Mouse (Mus musculus): ENCODE results near the gene Muc1. TPM values are rescaled to one million over a fixed set of nuclear protein-coding genes. Genes with fewer than 3 reads are reported as not detected.

Gene Muc1
- total and polyA plus RNA-seq, 3 experiments = 0.09 to 0.60 (median 0.38) TPM

GRCm38 (mm10) chr3:89260211-89260610 is 31.4 kb downstream of the Muc1 start:
- no peak for TF ChIP-seq MXI1 (IDR thresholded peaks at IDR 0.05; ENCODE audit: low read depth, low read length)
- 0 out of 2 replicates have a peak, but pooled peaks have one; percentile 28 for TF ChIP-seq IRF4 (IDR thresholded peaks at IDR 0.05; ENCODE audit: low read depth, low read length)
- 0 out of 2 replicates have a peak, but pooled peaks have one; percentile 10 for TF ChIP-seq ETS1 (conservative IDR thresholded peaks at IDR 0.05; ENCODE audit: low read depth, low read length)
- TF ChIP-seq RCOR1 (conservative IDR thresholded peaks at IDR 0.05; ENCODE audit: low read depth, low read length) = no peak
- TF ChIP-seq ZC3H11A (IDR thresholded peaks at IDR 0.05; ENCODE audit: low read depth, low read length) = no peak
- no peak for TF ChIP-seq ZMIZ1 (IDR thresholded peaks at IDR 0.05; ENCODE audit: low read depth, low read length)
- TF ChIP-seq MAFK (IDR thresholded peaks at IDR 0.05; ENCODE audit: insufficient replicate concordance, low read length) = no peak
- TF ChIP-seq CHD2 (IDR thresholded peaks at IDR 0.05; ENCODE audit: low read length) = no peak
- no peak for TF ChIP-seq E2F4 (IDR thresholded peaks at IDR 0.05; ENCODE audit: insufficient replicate concordance, low read depth, low read length)
- TF ChIP-seq EP300 (IDR thresholded peaks at IDR 0.05; ENCODE audit: low read length) = peak; percentile 49; the same call in 1 of the 2 replicates
- TF ChIP-seq TCF12 (IDR thresholded peaks at IDR 0.05; ENCODE audit: low read depth, low read length) = no peak
- TF ChIP-seq ZNF384 (IDR thresholded peaks at IDR 0.05; ENCODE audit: low read depth, low read length) = peak; percentile 55; the same call in 1 of the 2 replicates
- TF ChIP-seq POLR2A (IDR thresholded peaks at IDR 0.05; ENCODE audit: low read depth, low read length) = no peak
- no peak for TF ChIP-seq PAX5 (IDR thresholded peaks at IDR 0.05; ENCODE audit: low read length)
- TF ChIP-seq RAD21 (IDR thresholded peaks at IDR 0.05; ENCODE audit: low read depth, low read length) = no peak
- 0 out of 2 replicates have a peak, but pooled peaks have one; percentile 51 for TF ChIP-seq MAZ (IDR thresholded peaks at IDR 0.05; ENCODE audit: low read depth, low read length)
- TF ChIP-seq USF1 (IDR thresholded peaks at IDR 0.05; ENCODE audit: low read depth, low read length) = no peak
- TF ChIP-seq MAX (IDR thresholded peaks at IDR 0.05; ENCODE audit: low read length) = no peak
- no peak for TF ChIP-seq SMC3 (IDR thresholded peaks at IDR 0.05; ENCODE audit: low read depth, low read length)
- no peaks in the 10 kb centered on the region for H3K9me3 ChIP-seq (replicated peaks; ENCODE audit: low read length)
- dilution Hi-C loops (cut with MboI; ENCODE audit: extremely low pct_ligation_motif_present, extremely low pct_unique_long_range_greater_than_20kb, low sequenced_read_pairs) (no loop called here), in situ Hi-C loops (cut with MboI; ENCODE audit: low pct_ligation_motif_present, low pct_unique_long_range_greater_than_20kb, low sequenced_read_pairs) (no loop called here)
- peak overlapping the region; percentile 81 for H3K4me2 ChIP-seq (ENCODE audit: insufficient read depth, low read depth, poor library complexity, severe bottlenecking)
- peaks cover 3% of the 10 kb centered on the region for H3K27me3 ChIP-seq (replicated peaks)
- no peaks in the 10 kb centered on the region for H3K79me2 ChIP-seq (replicated peaks; ENCODE audit: control insufficient read depth, extremely low read depth, insufficient read depth, poor library complexity, severe bottlenecking)
- H3K36me3 ChIP-seq (replicated peaks in 1 of 2; ENCODE audit: control insufficient read depth in 1 of 2, insufficient read depth in 1 of 2, low read length in 1 of 2) = no peaks in the 10 kb centered on the region
- H3K27ac ChIP-seq (ENCODE audit: insufficient read depth, low read depth) = no peak overlapping the region
- H3K4me3 ChIP-seq (replicated peaks in 1 of 3; ENCODE audit: low read depth in 2 of 3, low read length in 2 of 3, poor library complexity in 1 of 3) = no peak overlapping the region
- peaks cover 6 to 19% of the 10 kb centered on the region in 2 experiments for H3K4me1 ChIP-seq (ENCODE audit: control insufficient read depth in 1 of 2, insufficient read depth in 2 of 2)
- no peak for DNase-seq (ENCODE audit: extremely low read depth)
- no peak overlapping the region for H3K9ac ChIP-seq (ENCODE audit: insufficient read depth, low read depth)

GRCm38 (mm10) chr3:89262417-89262816 is 33.6 kb downstream of the Muc1 start:
- DNase-seq (ENCODE audit: extremely low read depth) = no peak
- H3K27ac ChIP-seq (ENCODE audit: insufficient read depth, low read depth) = no peak overlapping the region
- H3K79me2 ChIP-seq (replicated peaks; ENCODE audit: control insufficient read depth, extremely low read depth, insufficient read depth, poor library complexity, severe bottlenecking) = peaks cover 2% of the 10 kb centered on the region; the same call in 1 of the 2 replicates
- peaks cover 6 to 28% of the 10 kb centered on the region in 2 experiments for H3K4me1 ChIP-seq (ENCODE audit: control insufficient read depth in 1 of 2, insufficient read depth in 2 of 2)
- peaks cover 0 to 1% of the 10 kb centered on the region in 2 experiments for H3K36me3 ChIP-seq (replicated peaks in 1 of 2; ENCODE audit: control insufficient read depth in 1 of 2, insufficient read depth in 1 of 2, low read length in 1 of 2)
- no peak overlapping the region for H3K4me3 ChIP-seq (replicated peaks in 1 of 3; ENCODE audit: low read depth in 2 of 3, low read length in 2 of 3, poor library complexity in 1 of 3)
- H3K4me2 ChIP-seq (ENCODE audit: insufficient read depth, low read depth, poor library complexity, severe bottlenecking) = no peak overlapping the region
- no peak overlapping the region for H3K9ac ChIP-seq (ENCODE audit: insufficient read depth, low read depth)
- no peaks in the 10 kb centered on the region for H3K9me3 ChIP-seq (replicated peaks; ENCODE audit: low read length)
- peaks cover 5% of the 10 kb centered on the region for H3K27me3 ChIP-seq (replicated peaks)
- no peak for TF ChIP-seq MAFK (IDR thresholded peaks at IDR 0.05; ENCODE audit: insufficient replicate concordance, low read length)
- TF ChIP-seq E2F4 (IDR thresholded peaks at IDR 0.05; ENCODE audit: insufficient replicate concordance, low read depth, low read length) = no peak
- no peak for TF ChIP-seq ZC3H11A (IDR thresholded peaks at IDR 0.05; ENCODE audit: low read depth, low read length)
- no peak for TF ChIP-seq UBTF (IDR thresholded peaks at IDR 0.05; ENCODE audit: low read depth, low read length)
- no peak for TF ChIP-seq SIN3A (IDR thresholded peaks at IDR 0.05; ENCODE audit: low read length)
- no peak for TF ChIP-seq POLR2A (IDR thresholded peaks at IDR 0.05; ENCODE audit: low read depth, low read length)
- no peak for TF ChIP-seq MXI1 (IDR thresholded peaks at IDR 0.05; ENCODE audit: low read depth, low read length)
- no peak for TF ChIP-seq RAD21 (IDR thresholded peaks at IDR 0.05; ENCODE audit: low read depth, low read length)
- no peak for TF ChIP-seq TCF12 (IDR thresholded peaks at IDR 0.05; ENCODE audit: low read depth, low read length)
- no peak for TF ChIP-seq ELF1 (IDR thresholded peaks at IDR 0.05; ENCODE audit: low read depth, low read length)
- TF ChIP-seq EP300 (IDR thresholded peaks at IDR 0.05; ENCODE audit: low read length) = no peak
- no peak for TF ChIP-seq HCFC1 (IDR thresholded peaks at IDR 0.05; ENCODE audit: low read depth, low read length)
- no peak for TF ChIP-seq IRF4 (IDR thresholded peaks at IDR 0.05; ENCODE audit: low read depth, low read length)
- TF ChIP-seq MAZ (IDR thresholded peaks at IDR 0.05; ENCODE audit: low read depth, low read length) = no peak
- in situ Hi-C loops (cut with MboI; ENCODE audit: low pct_ligation_motif_present, low pct_unique_long_range_greater_than_20kb, low sequenced_read_pairs) (no loop called here), dilution Hi-C loops (cut with MboI; ENCODE audit: extremely low pct_ligation_motif_present, extremely low pct_unique_long_range_greater_than_20kb, low sequenced_read_pairs) (no loop called here)
